Mouse (Mus musculus) cerebellum, adult 18-20 months (tissue): ENCODE data around the gene Cgnl1.
"Not testable (repeated sequence)": the region's sequence is repeated elsewhere in the genome, so short reads cannot be mapped to it uniquely, and the experiment has no call there.

Experiments
- DNase-seq, 2 experiments: peaks; one replicate each; pipeline ENCODE4 v3.0.0; 2021

Gene Cgnl1

DNA sequence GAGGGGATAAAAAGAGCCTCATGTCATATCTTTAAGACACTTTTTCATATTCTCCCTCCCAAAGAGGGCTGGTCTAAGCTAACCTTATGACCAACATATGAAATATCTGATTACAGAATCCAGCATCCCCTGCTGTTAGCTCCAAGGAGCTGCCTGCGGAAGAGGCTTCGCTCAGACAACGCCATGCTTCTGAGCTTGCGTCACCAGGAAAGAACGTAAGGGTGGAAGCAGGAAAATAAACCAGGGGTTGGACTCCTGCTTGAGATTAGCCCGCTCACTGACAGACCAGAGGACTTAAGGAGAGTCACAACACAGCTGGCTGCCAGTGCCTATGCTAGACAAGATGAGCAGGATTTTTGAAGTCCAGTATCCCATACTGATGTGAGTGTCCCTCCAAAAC lies 105.0 kb downstream of the Cgnl1 start:
- DNase-seq = no peak

DNA sequence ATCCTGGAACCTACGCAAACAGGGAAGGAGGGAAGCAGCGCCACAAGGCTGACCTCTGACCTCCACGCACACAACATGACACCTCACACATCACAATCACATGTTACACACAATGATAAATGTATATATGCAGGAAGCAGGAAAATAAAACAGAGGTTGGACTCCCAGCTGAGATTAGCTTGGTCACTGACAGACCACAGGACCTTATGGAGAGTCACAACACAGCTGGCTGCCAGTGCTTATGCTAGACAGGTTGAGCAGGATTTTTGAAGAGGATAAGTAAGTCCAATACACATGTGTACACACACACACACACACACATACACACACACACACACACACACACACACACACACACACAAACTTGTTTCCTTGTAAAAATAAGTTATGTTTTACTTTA lies 105.9 kb downstream of the Cgnl1 start:
- no peak for DNase-seq

DNA sequence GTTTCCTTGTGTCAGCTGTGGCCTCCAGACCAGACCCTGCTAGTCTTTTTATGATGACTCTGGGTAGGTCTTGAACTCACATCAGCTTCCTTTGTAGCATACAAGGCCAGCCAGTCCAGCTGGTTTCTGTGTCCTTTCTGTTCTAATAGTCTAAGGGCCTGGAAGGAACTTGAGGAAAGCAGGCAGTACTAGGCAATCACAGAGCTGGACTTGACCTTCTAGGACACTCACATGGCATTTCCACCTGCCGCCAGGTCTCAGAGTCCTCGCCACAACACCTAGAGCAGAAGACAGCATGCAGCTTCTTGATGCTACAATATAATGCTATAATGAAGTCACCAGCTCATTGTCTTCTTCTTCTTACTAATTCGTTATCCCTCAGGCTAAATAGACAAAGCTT lies 106.5 kb downstream of the Cgnl1 start:
- DNase-seq = no peak

DNA sequence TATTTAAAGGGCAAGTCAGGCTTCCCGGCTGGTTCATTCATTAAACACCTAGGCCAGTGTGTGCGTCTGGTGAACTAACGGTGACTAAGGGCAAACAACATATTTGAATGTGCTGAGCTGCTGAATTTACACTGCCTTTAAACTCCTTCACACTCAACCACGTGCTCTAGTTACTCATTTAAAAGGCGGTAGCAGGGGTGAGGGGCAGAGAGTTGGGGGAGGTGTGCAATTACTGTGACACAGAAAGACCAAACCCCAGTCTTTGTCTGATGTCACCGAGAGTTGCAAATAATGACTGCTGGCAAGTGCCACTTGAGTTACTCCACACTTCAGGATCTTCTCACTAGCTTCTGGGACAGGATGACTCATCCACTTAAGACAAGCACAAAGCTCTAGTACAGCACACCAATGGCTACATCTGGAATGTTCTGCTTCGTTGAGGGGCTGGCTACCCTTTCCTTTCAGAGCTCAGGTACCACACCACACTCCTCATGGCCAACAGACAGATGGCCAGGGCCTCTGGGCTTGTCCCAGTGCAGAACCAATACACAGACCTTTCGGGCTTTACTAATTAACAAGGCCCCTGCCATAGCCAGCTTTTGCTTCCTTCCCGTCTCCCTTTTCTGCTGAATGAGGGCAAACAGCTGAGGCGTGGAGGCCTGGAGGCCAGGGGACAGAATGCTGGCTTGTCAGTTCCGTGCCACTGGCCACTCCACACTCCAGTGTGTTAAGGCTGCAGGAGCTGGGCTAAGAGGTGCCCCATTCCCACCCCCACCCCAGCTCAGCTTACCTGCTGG lies 107.8 kb downstream of the Cgnl1 start:
- no peak for DNase-seq

DNA sequence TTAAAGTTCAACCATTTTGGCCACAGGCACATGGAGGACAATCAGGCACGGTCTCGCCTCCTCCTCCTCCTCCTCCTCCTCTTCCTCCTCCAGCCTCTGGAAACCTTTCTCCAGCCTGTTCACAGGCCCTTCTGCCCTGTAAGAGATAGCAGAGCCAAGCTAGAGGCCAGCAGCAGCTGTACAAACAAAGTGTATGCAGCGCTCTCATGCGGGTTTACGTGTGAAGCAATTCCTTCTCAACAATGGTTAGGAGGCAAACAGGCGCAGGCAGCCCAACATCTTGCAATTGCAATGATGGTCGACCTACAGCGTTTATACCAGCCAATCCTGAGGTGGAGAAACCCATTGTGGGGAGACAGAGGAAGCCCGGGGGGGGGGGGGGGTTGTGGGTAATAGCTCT lies 110.9 kb downstream of the Cgnl1 start:
- no peak for DNase-seq

DNA sequence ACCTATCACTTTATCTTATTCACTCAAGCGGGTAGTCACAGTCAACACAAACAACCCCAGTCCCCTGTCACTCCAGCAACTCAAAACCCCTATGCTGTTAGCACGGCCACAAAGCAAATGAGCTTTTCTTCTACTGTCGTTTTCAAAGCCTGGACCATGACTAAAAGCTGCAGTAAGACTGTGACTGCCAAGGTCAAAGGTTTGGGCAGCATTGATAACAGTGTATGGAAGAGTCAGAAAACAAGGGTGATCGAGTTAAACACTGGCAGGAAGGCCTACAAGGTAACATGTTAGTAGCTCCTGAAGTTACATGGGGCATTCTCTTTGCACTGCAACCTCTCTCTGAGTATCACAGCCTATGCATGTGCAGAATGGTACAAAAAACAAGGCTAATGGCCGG lies 111.7 kb downstream of the Cgnl1 start:
- DNase-seq = no peak

DNA sequence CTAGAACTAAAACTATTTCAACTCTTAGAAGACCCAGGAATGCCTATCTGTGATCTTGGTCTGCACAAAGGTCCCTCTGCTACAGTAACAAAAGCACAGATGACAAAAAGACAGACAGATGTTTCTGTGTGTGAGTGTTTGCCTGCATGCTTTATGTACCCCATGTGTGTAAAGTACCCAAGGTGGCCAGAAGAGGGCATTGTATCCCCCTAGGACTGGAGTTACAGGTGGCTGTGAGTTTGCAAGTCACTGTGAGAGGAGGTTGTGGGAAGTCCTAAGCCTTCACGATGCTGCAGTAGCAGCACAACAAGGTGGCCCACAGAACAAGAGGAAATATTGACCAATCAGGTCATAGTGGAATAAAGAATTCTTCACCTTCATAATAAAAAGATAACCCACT lies 114.2 kb downstream of the Cgnl1 start:
- no peak for DNase-seq

DNA sequence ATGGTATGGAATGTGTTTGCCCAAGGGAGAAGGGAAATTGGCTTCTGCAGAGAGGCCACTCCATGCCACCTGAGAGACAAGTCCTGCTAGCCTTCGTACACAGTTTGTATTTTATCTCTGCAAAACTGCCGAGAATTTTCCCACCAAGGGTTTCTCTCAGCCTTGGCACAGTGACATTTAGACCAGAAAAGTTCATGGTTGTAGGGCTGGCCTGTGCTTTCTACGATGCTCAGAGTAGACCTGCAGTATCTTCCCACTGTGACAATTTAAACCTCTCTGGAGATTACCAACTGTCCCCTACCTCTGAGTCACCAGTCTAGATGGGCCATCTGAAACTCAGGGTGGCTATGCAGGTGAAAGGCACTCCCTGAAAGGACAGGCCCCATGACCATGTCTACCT lies 116.5 kb downstream of the Cgnl1 start:
- no peak for DNase-seq

DNA sequence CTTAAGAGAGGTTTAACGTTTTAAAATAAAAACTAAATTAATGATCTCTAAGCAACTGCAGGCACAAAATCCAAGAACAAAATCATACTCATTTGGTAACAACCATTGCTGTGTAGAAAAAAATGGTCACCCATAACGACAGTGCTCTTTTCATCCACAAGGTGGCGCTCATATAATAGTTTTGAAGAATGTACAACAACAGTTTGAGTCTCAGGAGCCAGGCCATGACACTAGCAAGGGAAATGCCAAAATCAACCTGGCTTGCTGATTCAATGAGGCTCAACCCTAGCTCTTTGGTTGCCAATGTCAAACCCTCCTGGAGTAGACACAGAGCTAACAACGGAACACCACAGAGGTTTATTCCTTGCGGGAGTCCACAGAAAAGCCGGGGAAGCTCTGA lies 125.3 kb downstream of the Cgnl1 start:
- DNase-seq = peak; percentile 78 to 85

DNA sequence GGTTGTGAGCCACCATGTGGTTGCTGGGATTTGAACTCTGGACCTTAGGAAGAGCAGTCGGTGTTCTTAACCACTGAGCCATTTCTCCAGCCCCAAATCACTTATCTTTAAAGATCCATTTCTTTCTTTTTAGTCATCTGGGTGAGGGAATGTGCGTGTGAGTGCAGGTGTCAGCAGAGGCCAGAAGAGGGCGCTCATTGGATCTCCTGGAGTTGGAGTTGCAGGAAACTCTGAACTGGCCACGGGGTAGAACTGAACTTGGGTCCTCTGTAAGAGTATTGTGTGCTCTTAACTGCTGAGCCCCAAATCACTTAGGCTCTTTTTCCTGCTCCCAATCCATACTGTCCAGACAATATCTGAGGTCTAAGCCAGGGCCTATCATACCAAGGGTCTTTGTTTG lies 127.8 kb downstream of the Cgnl1 start:
- DNase-seq = no peak

DNA sequence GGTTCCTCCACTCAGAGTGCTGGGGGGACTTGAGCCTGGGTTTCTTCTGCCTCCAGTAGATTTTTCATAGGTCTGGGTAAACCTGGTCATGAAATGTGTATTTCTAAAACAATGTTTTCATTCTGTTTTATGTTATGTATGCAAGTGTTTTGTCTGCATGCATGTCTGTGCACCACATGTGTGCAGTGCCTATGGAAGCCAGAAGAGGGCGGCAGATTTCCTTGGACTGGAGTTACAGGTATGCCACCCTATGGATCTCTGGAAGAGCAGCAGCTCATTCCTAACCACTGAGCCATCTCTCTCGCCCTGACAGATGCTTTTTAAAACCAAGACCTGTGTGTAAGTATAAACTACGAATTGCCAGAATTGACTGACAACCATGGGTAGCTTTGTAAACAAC lies 129.1 kb downstream of the Cgnl1 start:
- DNase-seq = no peak

DNA sequence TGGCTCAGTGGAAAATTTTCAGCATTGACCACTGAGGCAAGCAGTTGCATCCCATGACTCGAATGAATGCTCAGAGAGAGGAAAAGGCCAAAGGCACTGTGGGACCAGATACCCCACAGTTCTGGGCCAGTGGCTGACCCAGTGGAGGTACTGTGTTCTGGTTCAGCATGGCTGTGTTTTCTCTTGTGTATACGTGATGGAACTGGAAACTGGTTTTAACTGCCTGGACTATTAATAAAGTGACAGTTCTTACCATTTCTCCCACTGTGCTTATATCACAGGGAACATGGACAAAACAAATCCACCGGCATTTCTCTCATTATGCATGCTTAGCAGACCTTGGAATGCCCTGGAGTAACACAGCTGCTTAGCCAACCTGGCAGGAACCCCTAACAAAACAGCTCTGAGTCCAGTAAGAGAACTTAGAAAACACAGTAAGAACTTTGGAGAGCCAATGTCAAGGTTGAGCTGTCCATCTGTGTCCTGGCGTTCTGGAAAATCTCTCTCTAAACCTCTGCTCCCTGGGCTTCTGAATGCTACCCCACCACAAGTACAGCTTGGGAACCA lies 131.0 kb downstream of the Cgnl1 start:
- DNase-seq = no peak

DNA sequence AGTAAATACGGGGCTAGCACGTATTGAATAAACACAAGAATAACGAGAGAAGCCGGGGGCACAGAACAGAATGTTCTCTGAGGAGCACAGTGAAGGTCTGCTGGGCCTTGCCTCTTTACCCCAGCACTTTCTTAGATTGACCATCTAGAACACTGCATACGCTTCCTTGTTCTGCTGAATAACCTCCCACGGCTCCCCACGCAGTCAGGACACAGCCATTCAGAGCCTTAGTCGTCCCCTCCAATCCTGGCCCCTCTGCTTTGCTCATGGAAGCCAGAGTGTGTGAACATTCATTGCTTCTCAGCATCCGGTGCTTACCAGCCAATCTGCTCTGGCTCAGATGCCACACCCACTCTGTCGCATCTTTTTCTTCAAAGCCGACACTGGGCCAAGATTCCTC lies 133.2 kb downstream of the Cgnl1 start:
- DNase-seq = no peak

DNA sequence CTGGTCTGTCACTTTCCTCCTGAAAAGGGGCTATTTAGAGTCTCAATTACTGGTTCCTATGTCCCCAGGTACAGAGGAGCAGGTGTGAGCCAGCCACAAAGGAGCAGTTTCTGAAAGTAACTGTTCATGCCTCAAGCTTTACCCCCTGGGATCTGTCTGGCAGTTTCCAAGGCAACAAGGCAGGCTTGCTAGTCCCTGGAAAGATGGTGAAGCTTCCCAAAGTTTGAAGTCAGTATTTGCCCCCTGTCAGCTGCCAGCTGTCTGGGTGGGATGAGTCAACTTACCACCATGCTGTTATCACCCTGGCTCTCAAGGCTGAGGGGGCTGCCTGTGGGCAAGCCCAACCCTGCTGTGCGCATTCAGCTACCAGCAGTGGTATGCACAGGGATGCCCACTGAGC lies 134.5 kb downstream of the Cgnl1 start:
- DNase-seq = no peak

DNA sequence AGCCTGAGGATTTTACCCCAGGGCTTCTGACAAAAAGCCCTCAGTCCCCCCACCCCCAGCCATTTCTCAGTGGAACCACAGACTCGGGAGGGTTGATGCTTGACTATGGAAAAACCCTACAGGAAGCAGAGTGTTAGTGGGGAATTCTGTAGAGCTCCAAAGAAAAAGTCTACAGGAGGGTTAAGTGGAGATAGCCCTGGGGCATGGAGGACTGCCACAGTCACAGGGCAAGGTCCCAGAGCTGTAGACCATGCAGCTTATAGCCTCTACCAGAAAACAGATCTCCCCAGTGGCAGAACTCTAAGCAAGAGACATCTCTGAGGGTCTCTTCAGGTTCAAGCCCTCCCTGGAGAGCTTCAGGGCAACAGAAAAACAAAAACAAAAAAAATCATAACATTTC lies 135.8 kb downstream of the Cgnl1 start:
- DNase-seq = no peak

DNA sequence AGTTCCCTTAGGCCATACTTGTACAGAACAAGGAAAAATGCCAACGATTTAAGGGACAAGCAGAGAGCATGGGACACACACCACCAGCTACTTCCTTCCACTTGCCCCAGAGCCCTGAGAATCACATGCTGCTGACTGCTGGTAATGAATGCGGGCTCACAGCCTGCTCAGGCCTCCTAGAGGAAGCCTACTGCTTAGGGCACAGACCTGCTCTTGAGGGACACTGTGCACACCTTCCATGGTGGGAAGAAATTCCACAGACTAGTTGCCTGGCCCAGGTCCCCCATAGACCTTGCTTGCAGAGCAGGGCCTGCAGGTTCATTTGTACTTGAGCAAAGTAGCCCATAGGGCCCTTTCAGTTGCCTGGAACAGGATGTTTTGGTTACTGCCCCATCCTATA lies 136.5 kb downstream of the Cgnl1 start:
- no peak for DNase-seq

DNA sequence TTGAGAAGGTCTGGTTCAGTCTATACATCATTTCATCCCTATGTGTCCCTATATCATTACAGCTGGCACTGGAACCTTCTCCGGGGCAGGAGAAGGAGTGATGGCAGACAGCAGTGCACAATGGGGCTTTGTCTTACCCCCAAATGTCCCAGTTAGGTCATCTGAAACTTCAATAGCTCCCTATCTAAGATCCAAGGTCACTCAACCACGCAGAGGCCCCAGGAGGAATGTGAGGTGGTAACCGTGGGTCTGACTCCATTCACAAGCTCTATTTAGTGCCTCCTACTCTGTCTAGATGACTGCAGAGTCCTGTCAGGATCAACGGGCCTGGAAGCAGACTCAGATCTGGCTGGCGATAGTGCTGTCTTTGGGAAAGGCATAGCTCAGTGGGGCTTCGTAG lies 142.5 kb downstream of the Cgnl1 start:
- DNase-seq = no peak

DNA sequence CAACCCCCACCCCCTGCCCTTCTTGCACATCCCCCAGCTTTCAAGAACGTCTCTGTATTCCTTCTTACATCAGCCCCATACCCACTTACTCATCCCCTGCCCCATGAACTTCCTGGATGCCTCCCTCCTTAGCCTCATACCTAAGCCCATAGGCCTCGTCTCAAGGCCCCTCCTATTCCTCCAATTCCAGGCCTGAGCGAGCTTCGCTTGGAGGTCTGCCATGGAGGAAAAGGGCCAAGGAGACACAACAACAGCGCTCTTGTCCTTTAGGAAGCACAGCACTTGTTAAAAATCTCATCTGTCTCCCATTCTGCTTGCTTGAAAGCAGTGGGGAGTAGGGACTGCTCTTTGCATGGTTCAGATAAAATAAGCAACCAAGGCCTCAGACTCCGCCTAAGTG lies 143.1 kb downstream of the Cgnl1 start:
- no peak for DNase-seq

DNA sequence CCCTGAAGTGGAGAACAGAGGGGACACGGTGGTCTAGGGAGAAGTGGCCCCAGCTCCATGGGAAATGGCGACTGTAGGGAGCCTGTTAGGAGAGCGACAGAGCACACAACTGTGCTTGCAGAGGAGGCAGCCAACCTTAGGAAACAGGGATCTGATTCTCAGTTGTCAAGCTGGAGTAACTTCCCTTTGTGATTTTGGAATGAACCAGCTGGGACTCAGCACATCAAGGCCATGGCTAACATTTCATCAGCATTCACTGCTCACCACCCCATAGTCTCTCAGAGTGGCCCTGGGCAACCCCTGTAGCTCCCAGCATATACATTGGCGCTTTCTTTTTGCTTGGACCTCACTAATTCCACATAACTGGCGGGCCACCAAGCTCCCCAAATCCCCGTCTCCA lies 145.4 kb downstream of the Cgnl1 start:
- no peak for DNase-seq

DNA sequence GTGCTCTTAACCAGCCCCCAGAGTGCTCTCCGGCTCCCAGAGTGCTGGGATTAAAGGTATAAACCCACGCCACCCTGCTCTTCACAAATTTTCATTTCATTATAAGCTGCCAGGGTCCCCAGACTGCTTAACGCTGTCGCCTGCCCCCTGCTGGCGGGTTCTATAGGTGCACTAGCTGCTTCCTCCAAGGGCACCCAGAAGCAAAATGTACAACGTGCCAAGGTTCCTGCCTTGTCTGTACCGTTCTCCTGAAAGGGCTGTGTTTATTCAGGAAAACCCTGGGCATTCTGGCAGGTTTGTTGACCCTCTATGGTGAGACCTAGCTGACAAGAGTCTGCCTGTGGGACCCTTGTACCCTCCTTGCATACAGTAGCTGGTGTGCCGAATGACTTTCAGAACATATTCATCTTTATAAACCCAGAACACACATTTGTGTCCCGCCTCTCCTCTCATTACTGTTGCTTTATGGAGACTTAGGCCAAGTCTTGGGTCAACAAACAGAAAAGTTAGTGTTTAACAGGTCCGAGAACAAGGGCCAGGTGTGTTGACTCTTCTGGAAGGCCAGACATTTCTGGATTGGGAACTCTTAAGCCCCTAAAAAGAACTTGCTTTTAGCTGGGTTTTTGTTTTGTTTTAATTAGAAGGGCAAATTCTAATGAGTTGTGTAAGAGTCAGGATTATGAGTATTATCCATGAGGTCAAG lies 146.5 kb downstream of the Cgnl1 start:
- DNase-seq = peak; percentile 45 to 54

DNA sequence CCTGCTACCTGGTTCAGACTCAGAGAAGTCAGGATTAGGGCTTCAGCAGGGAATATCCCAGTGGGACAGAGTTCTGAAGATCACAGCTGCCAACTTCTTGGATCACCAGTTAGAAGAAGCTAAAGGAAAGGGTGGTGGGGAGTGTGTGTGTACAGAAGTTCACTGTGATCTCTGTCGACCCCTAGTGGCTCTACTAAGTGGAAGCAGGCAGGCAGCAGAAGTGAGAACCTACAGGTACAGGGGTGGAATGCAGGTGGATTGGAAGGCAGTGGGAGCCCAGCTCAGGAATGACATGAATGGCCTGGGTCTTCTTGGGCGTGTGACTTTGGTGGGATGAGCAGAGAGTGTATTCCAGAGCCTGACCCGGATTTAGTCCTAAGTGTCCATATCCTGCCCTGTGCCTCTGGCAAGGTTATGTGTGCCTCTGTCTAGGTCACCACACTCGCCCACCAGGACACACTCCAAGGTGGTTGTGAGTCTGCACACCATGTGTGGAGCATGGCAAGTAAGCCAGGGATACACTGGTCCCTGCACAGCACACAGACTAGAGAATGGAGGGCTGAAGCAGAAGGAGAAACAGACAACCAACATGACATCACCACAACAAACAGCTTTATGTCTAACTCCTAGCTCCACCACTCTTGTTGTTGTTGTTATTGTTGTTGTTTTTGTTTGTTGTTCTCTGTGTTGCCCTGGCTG lies 147.4 kb downstream of the Cgnl1 start:
- peak; percentile 24 to 27 for DNase-seq

DNA sequence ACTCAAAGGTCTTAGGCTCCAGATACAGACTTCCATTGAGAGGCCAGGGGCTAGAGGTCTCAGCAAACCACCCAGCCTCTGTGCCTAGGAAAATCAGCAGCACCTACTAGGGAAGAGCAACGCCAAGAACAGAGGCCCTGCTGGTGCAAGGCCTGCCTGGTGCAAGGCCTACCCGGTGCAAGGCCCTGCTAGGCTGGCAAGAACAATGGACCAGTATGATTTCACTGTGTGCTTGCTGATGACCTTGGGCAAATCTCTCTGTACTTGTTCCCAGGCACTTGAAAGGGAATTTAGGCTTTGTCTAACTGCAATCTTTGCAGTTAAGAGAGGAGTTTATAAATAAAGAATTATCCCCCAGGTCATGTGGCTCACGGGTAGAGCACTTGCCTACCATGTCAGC lies 148.8 kb downstream of the Cgnl1 start:
- DNase-seq = no peak

DNA sequence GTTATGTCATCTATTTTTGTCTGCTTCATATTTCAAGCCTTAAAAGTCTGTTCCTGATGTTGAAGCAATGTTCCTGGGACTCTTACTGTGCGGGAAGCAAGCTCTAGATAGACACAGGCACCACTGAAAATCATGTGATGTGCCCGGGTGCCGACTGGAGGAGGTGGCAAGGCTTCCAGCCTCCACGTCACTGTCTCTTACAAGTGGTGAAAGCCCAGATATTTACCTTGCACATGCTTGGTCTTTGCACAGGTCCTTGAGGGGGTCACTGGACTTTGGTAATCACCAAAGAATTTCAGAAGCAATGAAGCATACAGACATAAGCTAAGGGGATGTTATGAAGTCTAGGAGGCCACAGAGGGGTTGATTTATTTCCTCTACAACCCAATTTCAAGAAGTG lies 149.4 kb downstream of the Cgnl1 start:
- no peak for DNase-seq

DNA sequence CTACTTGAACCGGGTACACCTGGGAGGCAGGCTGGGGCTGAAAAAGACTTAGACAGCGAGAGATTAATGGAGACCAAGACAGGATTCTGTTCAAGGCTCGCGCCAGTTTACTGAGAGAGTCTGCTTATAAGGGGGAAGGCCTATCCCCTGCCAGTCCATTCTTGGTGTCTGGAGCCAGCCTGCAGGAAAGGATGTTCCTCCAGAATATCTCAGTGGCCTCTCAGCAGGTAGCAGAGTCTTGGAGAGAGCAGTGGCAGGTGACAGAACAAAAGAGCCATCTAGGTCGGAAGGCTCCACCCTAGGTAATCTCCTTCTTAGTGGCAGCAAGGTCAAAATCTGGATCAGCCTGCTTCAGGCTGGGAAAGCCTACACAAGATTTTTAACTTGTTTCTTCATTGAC lies 151.3 kb downstream of the Cgnl1 start:
- DNase-seq = not testable (repeated sequence)
